Mouse (Mus musculus) forebrain, embryonic 11.5 days (tissue): ENCODE data around the gene Dlat. TPM values are rescaled to one million over a fixed set of nuclear protein-coding genes. Genes with fewer than 3 reads are reported as not detected.
"Not testable (repeated sequence)": the region's sequence is repeated elsewhere in the genome, so short reads cannot be mapped to it uniquely, and the experiment has no call there.

Experiments
- ATAC-seq: fragments of 200-750 bp; cut with Nextera tagmentation; replicated peaks from 2 replicates; pipeline ENCODE4 v1.8.0; 2017; ENCODE audit warnings: moderate TSS enrichment; ENCODE audit not compliant: low FRiP score
- DNase-seq: peaks from one replicate; pipeline ENCODE4 v3.0.0-alpha.2; 2017; ENCODE audit warnings: low spot score
- H3K27ac ChIP-seq: fragments of 300-500 bp; sonication (generic); 2 replicates; pipeline ENCODE4 v1.5.1; 2014; ENCODE audit warnings: low read depth, low read length
- H3K27me3 ChIP-seq: fragments of 300-500 bp; sonication (generic); 2 replicates; pipeline ENCODE4 v1.6.1; 2014; ENCODE audit warnings: mild to moderate bottlenecking, low read length, mixed read lengths; ENCODE audit not compliant: control insufficient read depth, insufficient read depth
- H3K36me3 ChIP-seq: fragments of 300-500 bp; sonication (generic); 2 replicates; pipeline ENCODE4 v1.6.1; 2014; ENCODE audit warnings: mild to moderate bottlenecking, low read length, moderate library complexity, mixed read lengths; ENCODE audit not compliant: control insufficient read depth, insufficient read depth
- H3K4me1 ChIP-seq: fragments of 300-500 bp; sonication (generic); replicated peaks from 2 replicates; pipeline ENCODE4 v1.6.1; 2014; ENCODE audit warnings: low read length, mixed read lengths; ENCODE audit not compliant: control insufficient read depth, insufficient read depth
- H3K4me2 ChIP-seq: fragments of 300-500 bp; sonication (generic); 2 replicates; pipeline ENCODE4 v1.6.1; 2014; ENCODE audit warnings: low read depth, mild to moderate bottlenecking, low read length, moderate library complexity, mixed read lengths; ENCODE audit not compliant: severe bottlenecking
- H3K4me3 ChIP-seq: fragments of 300-500 bp; sonication (generic); 2 replicates; pipeline ENCODE4 v1.5.1; 2014; ENCODE audit warnings: low read depth, low read length
- H3K9ac ChIP-seq: fragments of 300-500 bp; sonication (generic); 2 replicates; pipeline ENCODE4 v1.6.1; 2014; ENCODE audit warnings: low read length
- H3K9me3 ChIP-seq: fragments of 300-500 bp; sonication (generic); 2 replicates; pipeline ENCODE4 v1.6.1; 2016; ENCODE audit warnings: low read length, mixed read lengths; ENCODE audit not compliant: control insufficient read depth
- WGBS: fragments of 180-500 bp; shearing (Covaris S2); extraction: QIAGEN DNeasy Blood & Tissue Kit; methylation state at CpG from one replicate; pipeline ENCODE4 v1.1.7; 2014; 5-methylcytosine and 5-hydroxymethylcytosine counted together
- polyA plus RNA-seq: library from polyadenylated mRNA; unstranded; fragments of >200 nt; fragmentation: Nextera tagmentation; extraction: Ambion mirVana; gene quantifications from 2 replicates; pipeline ENCODE4 v1.2.1, GENCODE M21; 2014

Gene Dlat
- polyA plus RNA-seq, 1 experiment from 2014 or later, result 57.7 TPM

DNA sequence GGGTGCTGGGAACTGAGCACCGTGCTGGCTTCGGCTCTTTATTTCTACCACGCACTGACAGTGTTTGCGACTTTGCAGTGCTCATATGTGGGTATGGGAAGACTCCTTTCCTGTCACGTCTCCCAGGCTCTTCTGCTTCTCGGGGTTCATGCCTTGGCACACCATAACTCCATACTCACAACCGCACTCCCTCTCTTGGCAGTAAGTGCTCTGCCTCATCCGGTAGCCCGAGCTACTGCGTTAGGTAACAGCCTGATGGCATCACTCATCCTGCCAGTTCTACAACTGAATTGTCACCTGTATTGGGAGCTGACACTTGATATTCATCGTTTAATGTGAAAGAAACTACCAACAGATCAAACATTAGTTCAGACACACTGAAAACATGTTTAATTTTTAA lies 25.3 kb downstream of the Dlat start:
- Histone ChIP-seq H3K9ac (no peak overlapping the region), H3K27ac (no peak overlapping the region), H3K4me3 (no peak overlapping the region), H3K9me3 (no peaks in the 10 kb centered on the region), H3K4me1 (no peaks in the 10 kb centered on the region), H3K27me3 (no peaks in the 10 kb centered on the region), H3K36me3 (peaks cover 2% of the 10 kb centered on the region; the same call in 1 of the 2 replicates), H3K4me2 (no peak overlapping the region)
- ATAC-seq (no peak), DNase-seq (no peak)
- 93% methylated on average over 11 of the region's 11 CpGs for WGBS

DNA sequence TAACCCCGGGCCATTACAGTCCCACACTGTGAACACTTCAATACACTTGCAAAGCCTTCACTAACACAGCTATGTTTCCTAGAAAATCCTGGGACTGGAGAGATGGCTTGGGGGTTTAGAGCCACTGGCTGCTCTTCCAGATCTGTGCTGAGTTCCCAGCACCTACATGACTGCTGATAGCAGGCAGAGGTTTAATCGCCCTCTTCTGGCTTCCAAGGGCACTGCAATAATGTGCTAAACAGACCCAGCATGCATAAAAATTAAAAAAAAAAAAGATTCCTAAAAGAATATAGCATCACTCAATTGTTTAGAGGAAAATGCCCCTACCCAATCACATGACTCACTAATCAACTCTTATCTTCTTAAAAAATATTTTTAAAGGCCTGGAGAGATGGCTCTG lies 26.5 kb downstream of the Dlat start:
- no peaks in the 10 kb centered on the region; the same call in 1 of the 2 replicates for H3K36me3 ChIP-seq
- ATAC-seq, result no peak
- H3K4me3 ChIP-seq, result no peak overlapping the region
- H3K9ac ChIP-seq, result no peak overlapping the region
- H3K27me3 ChIP-seq, result no peaks in the 10 kb centered on the region
- no peak overlapping the region for H3K27ac ChIP-seq
- DNase-seq, result peak; percentile 53
- no peaks in the 10 kb centered on the region for H3K4me1 ChIP-seq
- 58% methylated on average over 2 of the region's 2 CpGs for WGBS
- no peaks in the 10 kb centered on the region for H3K9me3 ChIP-seq
- no peak overlapping the region for H3K4me2 ChIP-seq

DNA sequence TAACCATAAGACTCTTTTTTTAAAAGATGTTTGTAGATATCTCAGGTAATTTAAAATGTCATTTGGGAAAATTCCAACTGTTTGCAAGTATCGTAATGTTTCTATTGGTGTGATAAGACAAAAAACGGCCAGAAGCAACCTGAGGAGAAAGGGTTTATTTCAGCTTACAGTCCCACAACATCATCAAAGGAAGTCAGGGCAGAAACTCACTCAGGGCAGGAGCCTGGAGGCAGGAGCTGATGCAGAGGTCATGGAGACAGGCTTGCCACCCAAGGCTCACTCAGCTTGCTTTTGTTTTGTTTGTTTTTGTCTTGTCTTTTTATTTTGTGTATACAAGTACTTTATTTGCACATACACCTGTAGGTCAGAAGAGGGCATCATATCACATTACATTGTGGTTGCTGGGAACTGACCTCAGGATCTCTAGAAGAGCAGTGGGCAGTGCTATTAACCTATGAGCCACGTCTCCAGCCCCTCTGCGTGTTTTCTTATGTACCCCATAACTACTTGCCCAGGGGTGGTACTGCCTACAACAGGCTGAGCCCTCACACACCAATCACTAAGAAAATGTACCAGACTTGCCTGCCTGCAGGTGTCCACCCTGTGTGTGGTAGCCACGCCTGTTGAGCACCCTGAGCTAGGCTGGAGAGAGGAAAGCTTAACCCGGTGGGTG lies 27.4 kb downstream of the Dlat start:
- Histone ChIP-seq H3K9me3 (no peaks in the 10 kb centered on the region), H3K4me2 (no peak overlapping the region), H3K4me1 (no peaks in the 10 kb centered on the region), H3K36me3 (no peaks in the 10 kb centered on the region; the same call in 1 of the 2 replicates), H3K27ac (no peak overlapping the region), H3K9ac (no peak overlapping the region), H3K27me3 (no peaks in the 10 kb centered on the region), H3K4me3 (no peak overlapping the region)
- 90% methylated on average over 6 of the region's 6 CpGs for WGBS
- no peak for ATAC-seq
- DNase-seq, result no peak

DNA sequence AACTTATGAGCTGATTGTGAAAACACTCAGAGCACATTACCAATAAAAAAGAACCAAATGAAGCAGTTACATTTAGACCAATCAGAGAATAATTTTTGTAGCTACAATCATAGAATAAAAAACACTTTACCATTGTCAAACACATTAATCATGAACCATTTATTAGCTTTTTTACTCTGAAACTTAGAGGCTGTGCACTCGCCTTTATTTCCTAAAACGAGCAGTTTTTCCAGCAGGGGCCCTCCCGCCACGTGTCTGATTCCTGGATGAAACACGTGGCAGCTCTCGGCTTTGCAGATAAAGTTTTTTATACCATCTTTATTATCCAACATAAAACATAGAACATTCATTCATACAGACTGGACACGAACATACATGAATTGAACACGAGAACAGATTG lies 28.7 kb downstream of the Dlat start:
- DNase-seq, H3K9ac ChIP-seq, H3K27ac ChIP-seq, H3K4me3 ChIP-seq, H3K27me3 ChIP-seq, ATAC-seq, H3K4me1 ChIP-seq, H3K9me3 ChIP-seq, H3K4me2 ChIP-seq, H3K36me3 ChIP-seq: not testable (repeated sequence)
- 92% methylated on average over 6 of the region's 8 CpGs for WGBS

DNA sequence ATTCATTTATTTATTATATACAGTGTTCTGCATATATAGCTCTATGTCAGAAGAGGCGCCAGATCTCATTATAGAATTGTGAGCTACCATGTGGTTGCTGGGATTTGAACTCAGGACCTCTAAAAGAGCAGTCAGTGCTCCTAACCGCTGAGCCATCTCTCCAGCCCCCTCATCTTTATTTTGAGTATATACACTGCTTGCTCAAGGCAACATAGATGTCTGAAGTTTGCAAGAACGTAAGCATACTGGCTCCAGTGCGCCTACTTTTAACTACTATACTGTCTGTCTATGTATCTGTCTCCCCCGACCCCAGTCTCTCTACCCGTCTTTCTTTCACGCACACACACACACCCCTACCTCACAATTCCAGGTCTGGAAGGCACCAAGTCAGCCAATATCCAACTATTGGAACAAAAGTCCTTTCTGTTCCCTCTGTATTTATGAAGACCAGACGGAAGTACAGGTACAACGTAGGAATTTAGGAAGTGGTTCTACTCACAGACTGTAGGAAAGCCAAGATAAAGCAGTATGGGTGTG lies 41.7 kb downstream of the Dlat start:
- DNase-seq (no peak), ATAC-seq (no peak; the same call in 1 of the 2 replicates)
- Histone ChIP-seq H3K4me1 (no peaks in the 10 kb centered on the region; the same call in 1 of the 2 replicates), H3K27me3 (no peaks in the 10 kb centered on the region), H3K4me2 (peak overlapping the region; percentile 77; the same call in 1 of the 2 replicates), H3K9me3 (no peaks in the 10 kb centered on the region), H3K27ac (no peak overlapping the region), H3K36me3 (peaks cover 7% of the 10 kb centered on the region; the same call in 1 of the 2 replicates), H3K9ac (no peak overlapping the region), H3K4me3 (peak overlapping the region; percentile 97)
- 65% methylated on average over 9 of the region's 9 CpGs for WGBS

DNA sequence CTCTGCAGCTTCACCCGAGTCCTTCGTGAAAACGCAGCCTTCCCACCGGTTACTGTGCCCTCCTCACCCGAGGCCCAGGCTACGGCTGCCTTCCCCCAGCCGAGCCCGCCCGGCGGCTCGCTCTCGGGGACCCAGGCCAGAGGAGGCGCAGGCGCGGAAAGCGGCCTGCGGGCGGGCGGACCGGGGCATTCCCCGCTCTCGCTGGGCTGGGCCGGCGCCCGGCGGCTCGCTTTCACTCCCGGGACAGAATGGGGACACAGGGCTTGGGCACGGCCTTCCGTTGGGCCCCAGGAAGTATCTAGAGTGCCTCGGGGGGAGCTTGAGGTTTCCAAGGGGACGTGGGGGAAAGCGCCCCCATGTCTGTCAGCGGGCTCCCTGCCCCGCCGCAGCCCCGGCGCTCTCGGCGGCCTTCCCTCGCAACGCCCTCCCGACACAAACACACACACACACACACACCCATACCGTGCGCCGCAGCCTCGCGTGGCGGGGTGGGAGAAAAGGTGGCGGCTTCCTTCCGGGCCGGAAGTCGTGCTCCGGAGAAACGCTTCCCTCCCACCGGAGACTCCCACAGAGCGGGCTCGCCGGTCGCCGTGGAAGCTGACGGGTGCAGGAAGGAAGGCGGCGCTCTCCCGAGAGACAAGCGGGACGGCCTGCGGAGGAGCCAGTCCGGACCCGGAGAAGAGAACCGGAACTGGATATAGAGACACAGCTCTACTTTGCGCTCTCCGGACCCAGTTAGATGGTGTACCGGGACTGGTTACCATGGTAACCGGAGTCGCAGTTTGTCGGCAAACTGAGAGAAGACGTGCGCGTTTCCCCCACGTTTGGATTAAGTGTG lies 42.6 kb downstream of the Dlat start, which contains the start of the genes Pih1d2 and Nkapd1:
Gene Pih1d2, plus strand, starts transcription at position 556 of the 838 bp plus-strand sequence.
Gene Nkapd1, minus strand, starts transcription at position 699 of the 838 bp plus-strand sequence.
- ATAC-seq (peak; percentile 93), DNase-seq (peak; percentile 90)
- Histone ChIP-seq H3K4me1 (no peaks in the 10 kb centered on the region; the same call in 1 of the 2 replicates), H3K27ac (peak within 1 kb of the TSS; percentile 85), H3K9me3 (no peaks in the 10 kb centered on the region), H3K4me2 (peak within 1 kb of the TSS; percentile 77), H3K27me3 (no peaks in the 10 kb centered on the region), H3K4me3 (peak within 1 kb of the TSS; percentile 97), H3K36me3 (peaks cover 7% of the 10 kb centered on the region; the same call in 1 of the 2 replicates), H3K9ac (peak within 1 kb of the TSS; percentile 95)
- under 1% methylated on average over 68 of the region's 81 CpGs for WGBS

DNA sequence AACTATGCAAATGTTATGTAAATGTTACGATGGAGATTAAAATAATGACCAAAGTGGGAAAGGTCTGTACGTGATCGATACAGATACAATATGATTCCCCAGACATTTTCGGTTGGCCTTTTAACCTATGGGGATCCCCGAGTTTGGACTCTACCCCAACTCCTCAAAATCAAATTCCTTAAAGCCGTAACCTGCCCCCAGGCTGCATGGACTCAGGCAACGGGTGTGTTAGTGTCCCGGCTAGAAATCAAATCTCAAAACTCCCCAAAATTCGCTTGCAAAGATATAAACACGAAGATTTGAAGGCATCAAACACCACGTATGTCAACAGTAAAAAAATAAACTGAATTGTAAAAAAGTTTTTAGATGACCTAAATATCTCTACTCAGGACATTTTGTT lies 43.4 kb downstream of the Dlat start:
- 0 out of 2 replicates have a peak overlapping the region, but pooled peaks have one; percentile 85 for H3K27ac ChIP-seq
- peaks cover 7% of the 10 kb centered on the region; the same call in 1 of the 2 replicates for H3K36me3 ChIP-seq
- ATAC-seq (no peak), DNase-seq (no peak)
- peak overlapping the region; percentile 97 for H3K4me3 ChIP-seq
- H3K4me1 ChIP-seq, result no peaks in the 10 kb centered on the region; the same call in 1 of the 2 replicates
- 43% methylated on average over 11 of the region's 11 CpGs for WGBS
- H3K4me2 ChIP-seq, result peak overlapping the region; percentile 77
- H3K9me3 ChIP-seq, result no peaks in the 10 kb centered on the region
- no peaks in the 10 kb centered on the region for H3K27me3 ChIP-seq
- peak overlapping the region; percentile 95 for H3K9ac ChIP-seq

DNA sequence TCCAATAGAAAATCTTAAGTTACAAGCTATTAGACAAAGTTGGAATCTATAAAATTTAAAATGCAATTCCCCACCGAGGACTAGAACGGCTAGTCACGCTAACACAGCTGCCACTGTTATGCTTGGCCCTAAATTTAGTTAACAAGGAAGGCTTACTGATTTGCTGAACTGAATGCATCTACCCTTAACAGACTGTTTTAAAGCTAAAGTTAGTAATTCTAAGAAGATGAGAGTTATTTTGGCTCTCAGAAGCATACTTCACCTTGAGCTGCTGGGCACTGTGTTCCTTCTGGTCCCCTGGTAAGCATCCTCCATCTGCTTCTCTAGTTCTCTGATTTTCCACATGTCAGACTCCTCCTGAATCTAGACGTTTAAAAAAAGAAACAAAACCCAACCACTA lies 47.5 kb downstream of the Dlat start:
- H3K4me1 ChIP-seq, result no peaks in the 10 kb centered on the region; the same call in 1 of the 2 replicates
- peaks cover 7% of the 10 kb centered on the region; the same call in 1 of the 2 replicates for H3K36me3 ChIP-seq
- H3K9ac ChIP-seq, result no peak overlapping the region
- no peaks in the 10 kb centered on the region for H3K27me3 ChIP-seq
- DNase-seq (no peak), ATAC-seq (no peak)
- 90% methylated on average over 4 of the region's 4 CpGs for WGBS
- no peak overlapping the region for H3K4me3 ChIP-seq
- no peak overlapping the region for H3K27ac ChIP-seq
- no peak overlapping the region for H3K4me2 ChIP-seq
- H3K9me3 ChIP-seq, result no peaks in the 10 kb centered on the region
